Mouse (Mus musculus) thymus, adult 2 months (tissue): ENCODE data around the gene Ust.

Source experiments
- CTCF ChIP-seq: fragments of 200-500 bp; IDR thresholded peaks from 2 replicates; pipeline ENCODE4 v1.5.1; 2012; ENCODE audit warnings: mild to moderate bottlenecking, control low read depth, low read length, moderate library complexity, borderline replicate concordance; ENCODE audit not compliant: control insufficient read depth, poor library complexity, insufficient read depth; ENCODE audit errors: extremely low read depth
- POLR2A ChIP-seq: fragments of 200-500 bp; IDR thresholded peaks from 2 replicates; pipeline ENCODE4 v1.6.1; 2012; ENCODE audit warnings: mild to moderate bottlenecking, low read length, control low read depth, moderate library complexity; ENCODE audit not compliant: control insufficient read depth, poor library complexity, insufficient read depth; ENCODE audit errors: extremely low read depth

DNA sequence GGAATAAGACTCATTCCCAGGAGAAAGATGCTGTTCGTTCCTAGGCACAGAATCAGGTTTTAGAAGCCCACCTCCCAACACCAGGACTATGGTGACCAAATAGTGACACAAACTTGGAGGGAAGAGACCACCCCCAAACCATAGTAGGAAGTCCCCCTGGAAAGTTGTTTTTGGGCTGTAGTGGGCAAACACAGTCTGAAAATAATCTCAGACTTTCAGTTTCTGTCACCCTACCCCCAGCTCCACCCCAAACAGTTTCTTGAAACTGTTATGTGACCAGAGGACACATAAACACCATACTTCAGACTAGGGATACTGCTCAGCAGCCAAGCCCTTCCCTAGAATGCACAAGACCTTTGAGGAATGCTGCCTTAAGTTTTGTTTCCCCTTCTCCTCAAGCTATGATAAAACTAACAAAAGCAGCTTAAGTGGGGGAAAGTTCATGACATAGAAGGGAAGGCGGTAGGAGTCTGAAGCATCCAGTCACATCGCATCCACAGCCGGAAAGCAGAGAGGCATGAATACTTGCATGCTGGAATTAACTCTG, 12.0 kb upstream of the Ust start:
- TF ChIP-seq POLR2A (no peak), CTCF (no peak)
